Mouse (Mus musculus): ENCODE data around the gene Olfr1225. TPM values are rescaled to one million over a fixed set of nuclear protein-coding genes. Genes with fewer than 3 reads are reported as not detected.
"Not testable (repeated sequence)": the region's sequence is repeated elsewhere in the genome, so short reads cannot be mapped to it uniquely, and the experiment has no call there.

Gene Olfr1225
- polyA plus RNA-seq (2016; fragmentation: Nextera tagmentation; extraction: Ambion mirVana): not detected in 2 replicates

DNA sequence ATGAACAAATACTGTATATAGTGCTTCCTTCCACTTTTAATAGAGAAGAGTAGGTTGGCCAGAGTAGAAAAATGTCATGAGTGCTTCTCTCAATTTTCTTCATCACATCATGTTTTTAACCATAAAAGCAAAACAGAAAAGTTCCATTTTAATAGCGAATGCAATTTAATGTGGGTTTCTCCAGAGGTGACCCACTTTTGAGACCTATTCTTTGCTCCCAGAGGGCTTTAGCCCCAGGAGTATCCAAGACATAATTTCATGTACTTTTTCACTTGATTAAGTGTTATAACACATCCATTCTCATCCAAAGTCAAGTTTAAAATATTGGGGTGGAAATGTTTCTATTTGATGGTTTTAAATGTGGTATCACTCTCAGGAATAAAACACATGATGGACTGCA, at the start of gene Olfr1225:
Olfr1225 (minus strand) TSS at position 101 of the 400 bp plus-strand sequence.
- DNase-seq (ENCODE audit: low spot score): no peak
- Histone ChIP-seq H3K4me1 (replicated peaks) (no peaks in the 10 kb centered on the region), H3K27me3 (ENCODE audit: insufficient read depth, poor library complexity, severe bottlenecking) (no peaks in the 10 kb centered on the region), H3K27ac (no peak within 1 kb of the TSS), H3K36me3 (no peaks in the 10 kb centered on the region), H3K4me3 (no peak within 1 kb of the TSS), H3K9me3 (no peaks in the 10 kb centered on the region)
- 92% methylated on average over 1 of the region's 1 CpGs for WGBS

DNA sequence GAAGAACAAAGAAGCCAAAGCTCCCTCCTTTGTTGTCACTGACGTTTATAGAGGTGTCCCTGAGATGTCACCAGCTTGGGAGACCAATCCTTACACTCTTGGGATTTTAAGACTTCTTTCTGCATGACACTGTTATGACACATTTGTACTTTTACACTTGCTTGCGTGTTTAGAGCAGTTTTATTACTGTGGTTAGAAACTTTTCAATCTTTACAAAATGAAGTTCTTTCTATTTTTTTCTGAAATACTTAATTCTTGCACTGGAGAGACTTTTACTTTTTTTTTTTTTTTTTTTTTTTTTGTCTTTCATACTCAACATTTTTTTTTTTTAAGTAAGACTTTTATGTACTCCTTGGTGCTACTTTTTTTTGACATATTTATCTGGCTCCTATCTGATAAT, 25.5 kb upstream of the Olfr1225 start, which contains the start of gene Olfr1226:
Olfr1226 (minus strand) TSS at position 101 of the 400 bp plus-strand sequence.
- H3K9me3 ChIP-seq: no peaks in the 10 kb centered on the region
- H3K36me3 ChIP-seq: no peaks in the 10 kb centered on the region
- no peaks in the 10 kb centered on the region for H3K27me3 ChIP-seq (ENCODE audit: insufficient read depth, poor library complexity, severe bottlenecking)
- no peak within 1 kb of the TSS for H3K4me3 ChIP-seq
- no peak within 1 kb of the TSS for H3K27ac ChIP-seq
- 74% methylated on average over 2 of the region's 2 CpGs for WGBS
- no peak for DNase-seq (ENCODE audit: low spot score)
- no peaks in the 10 kb centered on the region for H3K4me1 ChIP-seq (replicated peaks)

- no peaks in the 10 kb centered on the region for H3K4me1 ChIP-seq (replicated peaks)
Observed at GRCm38 (mm10) chr2:89196325-89196982, 22.0 kb upstream of the Olfr1225 start.

DNA sequence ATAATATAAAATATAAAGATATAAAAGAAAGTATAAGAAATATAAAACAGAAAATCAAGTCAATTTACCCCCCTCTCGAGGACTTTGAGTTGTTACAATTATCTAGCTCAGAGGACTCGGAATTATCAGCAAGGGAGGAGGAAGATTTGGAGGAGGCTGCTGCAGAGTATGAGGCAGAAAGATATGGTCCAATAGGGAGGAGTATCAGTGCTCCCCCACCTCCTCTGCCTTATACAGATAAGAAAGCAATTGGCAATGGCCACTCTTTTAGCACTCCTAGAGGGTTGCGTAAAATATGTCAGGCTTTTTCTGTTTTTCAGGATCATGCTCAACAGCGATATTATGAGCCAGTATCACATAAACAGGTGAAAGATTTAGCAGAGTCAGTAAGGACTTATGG, 9.8 kb downstream of the Olfr1225 start:
- not testable (repeated sequence) for H3K27ac ChIP-seq; H3K4me1 ChIP-seq (replicated peaks); H3K36me3 ChIP-seq; H3K4me3 ChIP-seq; DNase-seq (ENCODE audit: low spot score); H3K27me3 ChIP-seq (ENCODE audit: insufficient read depth, poor library complexity, severe bottlenecking); H3K9me3 ChIP-seq
- 92% methylated on average over 4 of the region's 4 CpGs for WGBS

More at GRCm38 (mm10) chr2:89196325-89196982, 22.0 kb upstream of the Olfr1225 start:
- DNase-seq (ENCODE audit: low spot score): no peak
- no peaks in the 10 kb centered on the region for H3K9me3 ChIP-seq
- 89% methylated on average over 3 of the region's 3 CpGs for WGBS
- H3K27ac ChIP-seq: no peak overlapping the region
- H3K36me3 ChIP-seq: no peaks in the 10 kb centered on the region
- H3K4me3 ChIP-seq: no peak overlapping the region
- H3K27me3 ChIP-seq (ENCODE audit: insufficient read depth, poor library complexity, severe bottlenecking): no peaks in the 10 kb centered on the region

DNA sequence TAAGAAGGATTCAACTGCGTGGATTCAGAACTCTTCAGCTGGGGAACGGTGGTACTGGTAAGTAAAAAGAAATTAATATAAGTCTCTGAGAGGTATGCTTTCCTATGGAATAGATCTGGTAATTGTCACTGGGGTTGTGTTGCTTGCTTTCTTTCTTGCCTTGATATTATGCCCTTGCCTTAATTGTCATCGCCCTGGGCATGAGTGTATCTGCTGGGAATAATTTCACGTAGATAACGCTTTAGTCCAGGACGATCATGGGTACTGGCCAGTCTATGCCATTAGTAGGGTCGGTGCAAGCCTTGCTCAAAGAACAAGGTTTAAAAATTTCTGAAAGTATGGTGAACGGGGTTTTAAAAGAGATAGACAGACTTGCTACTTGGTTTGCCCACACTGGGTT, 10.5 kb downstream of the Olfr1225 start, which contains the start of gene Olfr1224-ps1:
Olfr1224-ps1 (minus strand) TSS at position 101 of the 400 bp plus-strand sequence.
- H3K36me3 ChIP-seq; H3K27me3 ChIP-seq (ENCODE audit: insufficient read depth, poor library complexity, severe bottlenecking); H3K9me3 ChIP-seq; H3K27ac ChIP-seq; H3K4me3 ChIP-seq; H3K4me1 ChIP-seq (replicated peaks); DNase-seq (ENCODE audit: low spot score): not testable (repeated sequence)
- WGBS: 94% methylated on average over 8 of the region's 8 CpGs

DNA sequence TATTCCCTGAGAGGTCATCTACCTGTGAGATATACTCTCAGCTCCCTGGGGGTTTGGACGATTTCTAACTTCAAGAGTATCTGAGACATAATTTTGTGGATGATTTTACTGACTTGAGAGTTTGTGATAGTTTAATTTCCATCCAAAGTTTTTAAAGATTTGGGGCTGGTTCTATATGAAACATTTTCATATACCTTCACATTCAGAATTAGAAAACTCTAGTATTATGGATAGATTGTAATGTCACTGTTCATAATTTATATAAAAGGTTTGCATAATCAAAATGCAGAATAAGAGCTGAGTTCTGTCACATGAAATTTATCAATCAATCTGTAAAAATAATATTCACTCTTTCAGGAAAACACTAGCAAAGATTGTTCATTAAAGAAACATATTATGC, 23.0 kb downstream of the Olfr1225 start, which contains the start of gene Olfr1223:
Olfr1223 (minus strand) TSS at position 101 of the 400 bp plus-strand sequence.
- DNase-seq (ENCODE audit: low spot score): no peak
- Histone ChIP-seq H3K27ac (no peak within 1 kb of the TSS), H3K36me3 (no peaks in the 10 kb centered on the region), H3K9me3 (no peaks in the 10 kb centered on the region), H3K4me3 (no peak within 1 kb of the TSS), H3K4me1 (replicated peaks) (no peaks in the 10 kb centered on the region), H3K27me3 (ENCODE audit: insufficient read depth, poor library complexity, severe bottlenecking) (no peaks in the 10 kb centered on the region)
- whole genome bisulfite sequencing: 73% methylated on average over 1 of the region's 1 CpGs

DNA sequence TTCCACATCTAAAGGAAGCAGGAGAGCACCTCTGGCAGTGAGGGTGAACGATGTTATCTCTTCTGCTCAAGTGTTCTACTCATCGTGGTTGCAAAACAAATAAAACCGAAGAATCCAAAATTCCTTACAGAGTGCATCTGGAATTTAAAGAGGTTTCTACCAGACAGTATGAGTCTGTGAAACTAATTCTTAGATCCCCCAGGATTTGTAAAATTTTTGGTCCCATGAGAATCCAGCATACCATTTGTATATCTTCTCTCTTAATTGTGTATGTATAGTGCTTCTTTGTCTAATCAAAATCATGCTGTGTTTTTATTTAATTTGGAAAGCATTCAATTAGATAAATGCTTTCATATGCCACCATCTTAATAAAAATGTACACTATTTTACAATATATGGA, 41.5 kb downstream of the Olfr1225 start, which contains the start of gene Olfr1222:
Olfr1222 (minus strand) TSS at position 101 of the 400 bp plus-strand sequence.
- H3K36me3 ChIP-seq: no peaks in the 10 kb centered on the region

More for the DNA sequence above, 41.5 kb downstream of the Olfr1225 start, which contains the start of gene Olfr1222:
- no peak for DNase-seq (ENCODE audit: low spot score)
- Histone ChIP-seq H3K4me1 (replicated peaks) (no peaks in the 10 kb centered on the region), H3K9me3 (no peaks in the 10 kb centered on the region), H3K27me3 (ENCODE audit: insufficient read depth, poor library complexity, severe bottlenecking) (no peaks in the 10 kb centered on the region), H3K27ac (no peak within 1 kb of the TSS), H3K4me3 (no peak within 1 kb of the TSS)
- WGBS: 81% methylated on average over 3 of the region's 3 CpGs

Other genes with a start within 250 kb of the Olfr1225 start
- gene Olfr1211, start 236.6 kb downstream of the Olfr1225 start, polyA plus RNA-seq (2016; fragmentation: Nextera tagmentation; extraction: Ambion mirVana): not detected in 2 replicates
- not detected in 2 replicates for gene Olfr1212, start 220.7 kb downstream of the Olfr1225 start, polyA plus RNA-seq (2016; fragmentation: Nextera tagmentation; extraction: Ambion mirVana)
- gene Gm13762, start 194.4 kb downstream of the Olfr1225 start, polyA plus RNA-seq (2016; fragmentation: Nextera tagmentation; extraction: Ambion mirVana): not detected in 2 replicates
- gene Olfr1214, start 182.0 kb downstream of the Olfr1225 start, polyA plus RNA-seq (2016; fragmentation: Nextera tagmentation; extraction: Ambion mirVana): not detected in 2 replicates
- not detected in 2 replicates for gene Olfr1215, start 167.7 kb downstream of the Olfr1225 start, polyA plus RNA-seq (2016; fragmentation: Nextera tagmentation; extraction: Ambion mirVana)
- gene Olfr1216, start 156.3 kb downstream of the Olfr1225 start, polyA plus RNA-seq (2016; fragmentation: Nextera tagmentation; extraction: Ambion mirVana): not detected in 2 replicates
- not detected in 2 replicates for gene Olfr1217, start 142.6 kb downstream of the Olfr1225 start, polyA plus RNA-seq (2016; fragmentation: Nextera tagmentation; extraction: Ambion mirVana)
- gene Olfr1218, start 113.5 kb downstream of the Olfr1225 start, polyA plus RNA-seq (2016; fragmentation: Nextera tagmentation; extraction: Ambion mirVana): not detected in 2 replicates
- not detected in 2 replicates for gene Olfr1219, start 91.2 kb downstream of the Olfr1225 start, polyA plus RNA-seq (2016; fragmentation: Nextera tagmentation; extraction: Ambion mirVana)
- gene Olfr1220, start 67.8 kb downstream of the Olfr1225 start, polyA plus RNA-seq (2016; fragmentation: Nextera tagmentation; extraction: Ambion mirVana): not detected in 2 replicates
- gene Olfr1221, start 57.4 kb downstream of the Olfr1225 start, polyA plus RNA-seq (2016; fragmentation: Nextera tagmentation; extraction: Ambion mirVana): not detected in 2 replicates
- gene Olfr1222, start 41.6 kb downstream of the Olfr1225 start, polyA plus RNA-seq (2016; fragmentation: Nextera tagmentation; extraction: Ambion mirVana): not detected in 2 replicates
- gene Olfr1223, start 23.1 kb downstream of the Olfr1225 start, polyA plus RNA-seq (2016; fragmentation: Nextera tagmentation; extraction: Ambion mirVana): not detected in 2 replicates
- not detected in 2 replicates for gene Olfr1224-ps1, start 10.6 kb downstream of the Olfr1225 start, polyA plus RNA-seq (2016; fragmentation: Nextera tagmentation; extraction: Ambion mirVana)
- gene Olfr1226, start 25.4 kb upstream of the Olfr1225 start, polyA plus RNA-seq (2016; fragmentation: Nextera tagmentation; extraction: Ambion mirVana): not detected in 2 replicates
- not detected in 2 replicates for gene Olfr1228, start 79.4 kb upstream of the Olfr1225 start, polyA plus RNA-seq (2016; fragmentation: Nextera tagmentation; extraction: Ambion mirVana)
- not detected in 2 replicates for gene Olfr1229, start 113.3 kb upstream of the Olfr1225 start, polyA plus RNA-seq (2016; fragmentation: Nextera tagmentation; extraction: Ambion mirVana)
- not detected in 2 replicates for gene Olfr1230, start 122.6 kb upstream of the Olfr1225 start, polyA plus RNA-seq (2016; fragmentation: Nextera tagmentation; extraction: Ambion mirVana)
- not detected in 2 replicates for gene Olfr1231, start 132.4 kb upstream of the Olfr1225 start, polyA plus RNA-seq (2016; fragmentation: Nextera tagmentation; extraction: Ambion mirVana)
- gene Olfr1232, start 155.0 kb upstream of the Olfr1225 start, polyA plus RNA-seq (2016; fragmentation: Nextera tagmentation; extraction: Ambion mirVana): not detected in 2 replicates
- gene Olfr1233, start 167.7 kb upstream of the Olfr1225 start, polyA plus RNA-seq (2016; fragmentation: Nextera tagmentation; extraction: Ambion mirVana): not detected in 2 replicates
- gene Olfr1234, start 190.2 kb upstream of the Olfr1225 start, polyA plus RNA-seq (2016; fragmentation: Nextera tagmentation; extraction: Ambion mirVana): not detected in 2 replicates
- not detected in 2 replicates for gene Olfr1238, start 235.0 kb upstream of the Olfr1225 start, polyA plus RNA-seq (2016; fragmentation: Nextera tagmentation; extraction: Ambion mirVana)
- gene Olfr1239, start 245.7 kb upstream of the Olfr1225 start, polyA plus RNA-seq (2016; fragmentation: Nextera tagmentation; extraction: Ambion mirVana): not detected in 2 replicates